Mouse (Mus musculus) CH12.LX (cell line): ENCODE measurements at regions not wholly inside any gene's neighbourhood (a gene's known extent, or its start where the extent isn't known, plus 50 kb on each side); places are given as distances from the start of the nearest gene placed in this dataset.

ENCODE experiments used
- BHLHE40 ChIP-seq: IDR thresholded peaks from 2 replicates; pipeline ENCODE4 v1.6.1; 2011; ENCODE audit warnings: mild to moderate bottlenecking, low read depth, low read length, improper control_type of control experiment
- CTCF ChIP-seq, 2 experiments: IDR thresholded peaks in 1 of 2; conservative IDR thresholded peaks in 1 of 2; 2 replicates each; pipeline ENCODE4 v1.5.1; 2011 to 2012; ENCODE audit warnings: low read depth in 2 of 2, low read length in 2 of 2, improper control_type of control experiment in 1 of 2, inconsistent platforms in 1 of 2, mild to moderate bottlenecking in 1 of 2, moderate library complexity in 1 of 2
- EP300 ChIP-seq: IDR thresholded peaks from 2 replicates; pipeline ENCODE4 v1.6.1; 2011; ENCODE audit warnings: low read length, improper control_type of control experiment
- IRF4 ChIP-seq: IDR thresholded peaks from 2 replicates; pipeline ENCODE4 v1.6.1; 2014; ENCODE audit warnings: low read depth, mild to moderate bottlenecking, inconsistent platforms, low read length, improper control_type of control experiment
- MAFK ChIP-seq: IDR thresholded peaks from 2 replicates; pipeline ENCODE4 v1.6.1; 2011; ENCODE audit warnings: low read length, improper control_type of control experiment; ENCODE audit not compliant: insufficient replicate concordance
- MAX ChIP-seq: IDR thresholded peaks from 2 replicates; pipeline ENCODE4 v1.6.1; 2011; ENCODE audit warnings: low read length, improper control_type of control experiment
- MYC ChIP-seq: IDR thresholded peaks from 2 replicates; pipeline ENCODE4 v1.6.1; 2011; ENCODE audit warnings: low read depth, mild to moderate bottlenecking, improper control_type of control experiment, low read length
- POLR2A ChIP-seq: IDR thresholded peaks from 2 replicates; pipeline ENCODE4 v1.6.1; 2011; ENCODE audit warnings: low read depth, mild to moderate bottlenecking, improper control_type of control experiment, low read length
- SIN3A ChIP-seq: IDR thresholded peaks from 2 replicates; pipeline ENCODE4 v1.6.1; 2012; ENCODE audit warnings: low read length, improper control_type of control experiment, inconsistent platforms
- TBP ChIP-seq: conservative IDR thresholded peaks from 2 replicates; pipeline ENCODE4 v1.6.1; 2011; ENCODE audit warnings: low read depth, low read length, improper control_type of control experiment
- ZKSCAN1 ChIP-seq: IDR thresholded peaks from 2 replicates; pipeline ENCODE4 v1.6.1; 2012; ENCODE audit warnings: low read depth, inconsistent platforms, low read length, improper control_type of control experiment, borderline replicate concordance

GRCm38 (mm10) chr7:67826936-67827335 lies 67.4 kb upstream of the Synm start:
- TF ChIP-seq SIN3A (no peak), CTCF (conservative IDR thresholded peaks at IDR 0.05 in 1 of 2, IDR thresholded peaks at IDR 0.05 in 1 of 2; ENCODE audit: low read depth in 2 of 2, low read length in 2 of 2) (no peak), ZKSCAN1 (no peak), MYC (no peak), EP300 (no peak), TBP (no peak), IRF4 (no peak), POLR2A (no peak), MAFK (no peak), MAX (no peak), BHLHE40 (no peak)
